26 mouse cellular contexts compared by ENCODE assay signal in genomic region chr3:102605284-102605683, GRCm38 (mm10).
"Had no signal": no experiment of that assay in that cellular context is flagged by ENCODE, and none has a peak within 500 bp of the region (broad histone marks: within the 10 kb centered on the region; RNA-seq: fewer than 3 reads in every experiment).

No protein-coding gene starts in this region.

- H3K36me3 ChIP-seq: heart, embryonic 10.5 days; heart, embryonic 13.5 days; heart, embryonic 15.5 days; hindbrain, embryonic 13.5 days; hindbrain, embryonic 15.5 days; kidney, embryonic 15.5 days; limb, embryonic 13.5 days; limb, embryonic 15.5 days; liver, embryonic 12.5 days had no signal

- H3K9ac ChIP-seq: heart, embryonic 13.5 days; heart, embryonic 15.5 days; hindbrain, embryonic 13.5 days; hindbrain, embryonic 15.5 days; kidney, embryonic 15.5 days; limb, embryonic 13.5 days; limb, embryonic 15.5 days; liver, embryonic 12.5 days; liver, embryonic 14.5 days had no signal

- H3K27ac ChIP-seq: heart, embryonic 10.5 days; heart, embryonic 13.5 days; heart, embryonic 15.5 days; hindbrain, embryonic 13.5 days; hindbrain, embryonic 15.5 days; hindbrain, postnatal 0 days; kidney, embryonic 15.5 days; kidney, postnatal 0 days; layer of hippocampus, adult 2 months; left cerebral cortex, adult 2 months; limb, embryonic 13.5 days; limb, embryonic 15.5 days; liver, embryonic 12.5 days; liver, embryonic 14.5 days had no signal

- DNase-seq: gastrocnemius, postnatal 14 days; gastrocnemius, postnatal 36 days; heart, adult 18-20 months; heart, postnatal 14 days; heart, postnatal 36 days; kidney, adult 11 months; kidney, adult 2 months; kidney, adult 9 months; kidney, postnatal 25 days; kidney, postnatal 4 days; lung, adult 18-20 months had no signal

- H3K4me2 ChIP-seq: heart, embryonic 13.5 days; heart, embryonic 15.5 days; hindbrain, embryonic 13.5 days; hindbrain, embryonic 15.5 days; kidney, embryonic 15.5 days; limb, embryonic 13.5 days; limb, embryonic 15.5 days; liver, embryonic 12.5 days had no signal

- ATAC-seq: hindbrain, postnatal 0 days; intestine, embryonic 16.5 days; liver, embryonic 12.5 days had no signal

- H3K27me3 ChIP-seq: heart, embryonic 15.5 days; hindbrain, embryonic 13.5 days; hindbrain, embryonic 15.5 days; kidney, embryonic 15.5 days; limb, embryonic 13.5 days; limb, embryonic 15.5 days; liver, embryonic 12.5 days had no signal

- H3K4me1 ChIP-seq: heart, embryonic 10.5 days; heart, embryonic 13.5 days; heart, embryonic 15.5 days; hindbrain, embryonic 13.5 days; hindbrain, embryonic 15.5 days; liver, embryonic 12.5 days had no signal

- H3K4me3 ChIP-seq: heart, embryonic 10.5 days; heart, embryonic 13.5 days; heart, embryonic 15.5 days; hindbrain, embryonic 13.5 days; hindbrain, embryonic 15.5 days; kidney, embryonic 15.5 days; layer of hippocampus, adult 2 months; left cerebral cortex, adult 2 months; limb, embryonic 13.5 days; limb, embryonic 15.5 days; liver, embryonic 12.5 days had no signal

- H3K9me3 ChIP-seq: heart, embryonic 10.5 days; heart, embryonic 13.5 days; heart, embryonic 15.5 days; hindbrain, embryonic 13.5 days; hindbrain, embryonic 15.5 days; kidney, embryonic 15.5 days; liver, embryonic 12.5 days had no signal
